Mouse (Mus musculus): ENCODE measurements around the gene Mypop. TPM values are rescaled to one million over a fixed set of nuclear protein-coding genes. Genes with fewer than 3 reads are reported as not detected.

Gene Mypop
- total RNA-seq, 2 experiments from 2014 or later = 3.6 to 4.0 TPM

DNA sequence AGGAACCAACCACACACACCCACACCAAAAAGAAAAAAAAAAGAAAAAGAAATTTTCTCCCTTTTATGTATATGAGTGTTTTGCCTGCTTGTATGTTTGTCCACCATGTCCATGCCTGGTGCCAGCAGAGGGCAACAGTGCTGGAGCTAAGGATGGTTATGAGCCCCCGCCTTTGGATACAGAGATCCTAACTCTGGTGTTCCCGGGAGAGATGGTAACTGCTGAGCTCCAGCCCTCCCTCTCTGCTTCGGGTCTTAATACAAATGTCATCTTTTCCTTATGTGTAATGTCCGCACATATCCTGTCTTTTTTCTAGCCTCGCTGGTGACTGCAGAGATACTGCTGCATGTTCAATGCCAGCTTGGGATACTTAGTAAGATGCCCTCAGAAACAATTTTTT is 1.1 kb upstream of the Mypop start:
- no peak for DNase-seq

- peak; percentile 23 to 59 for DNase-seq
These were observed 732 bp downstream of the Mypop start for GRCm38 (mm10) chr7:18991660-18992293.

DNA sequence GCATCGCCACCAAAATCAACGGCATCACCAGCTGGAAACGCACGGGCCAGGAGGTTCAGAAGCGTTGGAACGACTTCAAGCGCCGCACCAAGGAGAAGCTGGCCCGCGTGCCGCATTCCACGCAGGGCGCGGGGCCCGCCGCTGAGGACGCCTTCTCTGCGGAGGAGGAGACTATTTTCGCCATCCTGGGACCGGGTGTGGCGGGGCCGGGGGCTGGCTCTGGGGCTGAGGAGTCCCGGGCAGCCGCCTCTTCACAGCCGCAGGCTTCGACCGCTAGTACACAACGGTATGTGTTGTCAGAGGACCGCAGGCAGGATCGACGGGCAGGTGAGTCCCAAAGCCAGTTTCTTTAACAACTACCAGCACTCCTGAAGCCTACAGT is 1.2 kb downstream of the Mypop start:
- DNase-seq = peak; percentile 26 to 55

- no peak for DNase-seq
These were observed 2.0 kb downstream of the Mypop start for GRCm38 (mm10) chr7:18993036-18993435.

GRCm38 (mm10) chr7:18998835-18999234 is 7.8 kb downstream of the Mypop start:
- no peak for DNase-seq

GRCm38 (mm10) chr7:19000421-19000820 is 9.4 kb downstream of the Mypop start:
- DNase-seq = no peak

- DNase-seq = peak; percentile 81 to 91
These were observed 10.2 kb downstream of the Mypop start for GRCm38 (mm10) chr7:19001066-19001806.

- no peak for DNase-seq
These were observed 10.7 kb downstream of the Mypop start for GRCm38 (mm10) chr7:19001807-19002085.

DNA sequence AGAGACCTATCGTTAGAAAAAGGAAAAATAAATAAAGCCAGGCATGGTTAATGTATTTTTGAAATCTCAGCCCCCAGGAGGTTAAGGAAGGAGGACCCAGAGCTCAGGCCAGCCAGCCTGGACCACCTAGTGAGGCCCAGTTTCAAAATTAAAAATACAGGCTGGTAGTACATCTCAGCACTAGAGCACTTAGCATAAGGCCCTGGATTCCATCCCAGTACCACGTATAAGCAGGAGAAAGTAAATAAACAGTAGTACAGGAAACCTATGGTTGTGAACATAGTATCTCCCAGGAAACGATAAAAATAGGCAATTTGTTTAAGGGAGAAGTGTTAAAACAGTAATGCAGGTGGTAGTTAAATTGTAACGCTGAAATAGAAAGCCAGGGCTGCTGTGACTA is 11.1 kb downstream of the Mypop start:
- DNase-seq = no peak

GRCm38 (mm10) chr7:19002848-19003498 is 11.9 kb downstream of the Mypop start:
- DNase-seq = peak; percentile 90 to 92

DNA sequence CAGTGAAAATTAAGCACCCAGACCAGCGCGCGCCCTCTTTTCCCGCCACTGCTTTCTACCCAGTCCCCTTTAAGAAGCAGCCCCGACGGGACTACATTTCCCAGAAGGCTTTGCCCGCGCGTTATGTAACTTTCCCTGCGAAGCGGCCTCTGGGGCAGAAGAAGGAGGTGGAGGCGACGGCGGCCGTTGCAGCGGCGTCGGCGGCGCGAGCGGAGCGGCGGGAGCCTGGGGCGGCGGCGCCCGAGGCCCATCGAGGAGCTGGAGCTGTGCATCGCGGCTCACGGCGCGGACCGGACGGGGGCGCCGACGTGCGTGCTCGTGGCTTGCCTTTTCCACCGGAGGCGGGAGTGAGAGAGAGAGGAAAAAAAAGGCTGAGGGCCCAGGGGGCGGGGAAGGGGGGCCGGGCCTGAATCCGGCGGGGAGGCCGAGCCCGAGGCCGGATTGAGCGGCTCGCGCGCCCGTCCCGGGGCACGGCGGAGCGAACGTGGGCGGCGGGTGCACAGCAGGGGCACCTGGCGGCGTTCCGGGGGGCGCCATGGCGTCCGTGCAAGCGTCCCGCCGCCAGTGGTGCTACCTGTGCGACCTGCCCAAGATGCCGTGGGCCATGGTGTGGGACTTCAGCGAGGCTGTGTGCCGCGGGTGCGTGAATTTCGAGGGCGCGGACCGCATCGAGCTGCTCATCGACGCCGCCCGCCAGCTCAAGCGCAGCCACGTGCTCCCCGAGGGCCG is 13.0 kb downstream of the Mypop start, which contains the start of gene Irf2bp1:
Gene Irf2bp1 (plus strand): TSS at position 143 of the 729 bp plus-strand sequence.
- peak; percentile 96 to 98 for DNase-seq

DNA sequence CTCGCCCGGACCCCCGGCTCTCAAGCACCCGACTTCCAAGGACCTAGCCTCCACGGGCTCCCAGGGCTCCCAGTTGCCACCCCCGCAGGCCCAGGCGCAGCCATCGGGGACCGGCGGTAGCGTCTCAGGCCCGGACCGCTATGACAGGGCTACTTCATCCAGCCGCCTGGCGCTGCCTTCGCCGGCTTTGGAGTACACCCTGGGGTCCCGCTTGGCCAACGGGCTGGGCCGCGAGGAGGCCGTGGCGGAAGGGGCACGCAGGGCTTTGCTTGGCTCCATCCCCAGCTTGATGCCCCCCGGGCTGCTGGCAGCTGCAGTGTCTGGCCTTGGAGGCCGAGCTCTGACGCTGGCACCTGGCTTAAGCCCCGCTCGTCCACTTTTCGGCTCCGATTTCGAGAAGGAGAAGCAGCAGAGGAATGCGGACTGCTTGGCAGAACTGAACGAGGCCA is 13.6 kb downstream of the Mypop start:
- DNase-seq = no peak

GRCm38 (mm10) chr7:19005417-19006121 is 14.5 kb downstream of the Mypop start:
- DNase-seq = no peak

DNA sequence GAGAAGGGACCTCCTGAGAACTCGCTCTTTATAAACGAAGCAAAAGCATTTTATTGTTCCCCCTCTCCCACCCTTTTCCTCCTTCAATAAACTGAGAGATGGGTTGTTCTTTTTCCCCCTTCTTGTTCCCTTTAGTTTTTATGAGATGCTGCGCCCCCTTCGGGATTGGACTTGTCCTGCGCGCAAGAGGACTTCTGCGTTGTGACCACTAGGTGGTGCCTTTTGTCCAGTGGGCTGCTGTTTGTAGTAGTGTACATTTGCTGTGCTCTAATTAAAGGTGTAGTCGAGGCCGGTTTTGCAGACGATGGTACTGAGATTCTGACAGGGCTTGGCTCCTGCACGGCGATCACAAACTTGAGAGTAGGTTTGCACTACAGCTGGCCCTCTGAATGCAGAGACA is 15.4 kb downstream of the Mypop start:
- peak; percentile 82 to 91 for DNase-seq

- no peak for DNase-seq
These were observed 16.3 kb downstream of the Mypop start for GRCm38 (mm10) chr7:19007026-19007977.

DNA sequence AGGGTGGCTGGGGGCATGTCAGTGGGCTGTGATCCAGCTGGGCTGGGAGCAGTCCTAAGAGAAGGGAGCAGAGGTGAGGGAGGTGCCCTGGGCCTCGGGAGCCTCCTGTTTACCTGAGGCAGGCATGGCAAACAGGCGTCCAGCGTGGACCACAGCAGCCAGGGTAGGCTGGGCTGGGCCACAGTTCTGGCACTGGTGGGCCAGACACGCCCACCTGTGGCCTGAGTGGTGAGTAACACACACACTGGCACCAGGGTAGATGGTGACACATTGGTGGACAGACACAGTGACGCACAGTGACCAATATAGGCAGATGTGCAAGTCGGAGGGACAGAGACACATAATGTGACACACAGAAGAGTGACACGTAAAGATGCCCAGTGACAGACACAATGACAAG is 19.5 kb downstream of the Mypop start:
- DNase-seq = no peak

GRCm38 (mm10) chr7:19012025-19012621 is 21.1 kb downstream of the Mypop start:
- peak; percentile 58 to 61 for DNase-seq

GRCm38 (mm10) chr7:19012882-19013281 is 21.8 kb downstream of the Mypop start:
- DNase-seq = no peak

GRCm38 (mm10) chr7:19014452-19014851 is 23.4 kb downstream of the Mypop start:
- no peak for DNase-seq

DNA sequence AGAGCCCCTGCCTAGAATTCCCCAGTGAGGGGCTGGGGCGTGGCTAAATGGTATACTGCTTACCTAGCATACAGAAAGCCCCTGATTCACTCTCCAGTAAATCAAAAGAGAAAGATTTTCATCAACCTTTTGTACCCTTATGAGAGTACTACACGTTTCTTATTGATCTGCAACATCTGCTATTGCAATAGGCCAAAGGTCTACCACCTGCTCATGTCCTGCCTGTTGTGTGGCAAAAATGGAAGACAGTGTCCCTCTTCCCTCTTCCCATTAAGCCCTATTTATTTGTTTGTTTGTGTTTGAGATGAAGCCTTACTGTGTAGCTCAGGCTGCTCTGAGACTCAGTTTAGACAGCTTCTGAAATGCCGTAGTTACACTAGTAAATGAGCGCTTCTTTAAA is 25.0 kb downstream of the Mypop start:
- DNase-seq = no peak
